Mouse (Mus musculus): ENCODE measurements around the gene Tbc1d13.
"Not testable (repeated sequence)": the region's sequence is repeated elsewhere in the genome, so short reads cannot be mapped to it uniquely, and the experiment has no call there.

The Tbc1d13 gene

DNA sequence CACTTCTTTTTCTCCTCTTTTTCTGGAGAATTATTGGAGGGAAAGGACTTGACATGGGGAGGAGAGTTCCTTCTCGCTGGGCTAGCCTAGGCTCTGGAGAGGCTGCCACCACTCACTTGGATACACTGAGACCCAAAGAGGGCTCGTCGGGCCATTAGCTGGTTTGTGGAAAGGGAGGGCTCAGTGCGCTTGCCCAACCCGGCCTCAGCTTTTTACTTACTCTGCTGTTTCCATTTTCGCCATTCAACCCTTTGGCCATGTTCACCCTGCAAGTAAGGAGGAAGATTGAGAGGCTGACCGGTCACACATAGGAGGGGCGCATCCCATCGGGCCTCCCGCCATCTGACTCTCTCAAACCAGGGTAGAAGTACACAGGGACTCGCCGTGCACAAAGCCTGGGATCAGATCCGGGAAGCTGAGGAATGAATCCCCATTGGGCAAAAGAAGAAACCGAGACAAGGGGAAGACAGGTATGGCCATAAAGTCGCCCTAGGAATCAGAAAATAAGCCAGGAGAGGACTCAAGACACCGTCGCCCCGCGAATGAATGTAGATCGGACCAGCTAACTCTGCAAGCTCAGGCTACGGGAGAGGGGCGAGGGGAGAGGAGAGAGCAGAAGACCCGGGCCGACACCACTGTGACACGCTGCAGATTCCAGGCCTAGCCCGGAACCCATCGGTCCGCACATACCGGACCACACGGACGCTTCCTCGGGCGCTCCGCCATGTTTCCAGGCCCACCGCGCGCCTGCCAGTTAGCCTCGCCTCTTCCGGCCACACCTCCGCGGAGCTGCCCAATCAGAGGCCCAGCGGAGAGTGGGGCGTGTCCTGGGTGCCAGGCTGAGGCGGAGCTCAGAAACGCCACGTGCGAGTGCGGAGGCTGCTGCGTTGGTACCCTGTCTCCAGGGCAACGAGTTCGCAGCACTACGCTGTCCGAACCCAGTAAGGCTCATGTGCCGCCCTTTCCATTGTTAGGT lies 44.4 kb downstream of the Tbc1d13 start, which contains the start of gene Spout1:
Spout1 (minus strand) TSS at position 760 of the 976 bp plus-strand sequence.
- peak; percentile 95 for DNase-seq (ENCODE audit: low read depth, low spot score)

DNA sequence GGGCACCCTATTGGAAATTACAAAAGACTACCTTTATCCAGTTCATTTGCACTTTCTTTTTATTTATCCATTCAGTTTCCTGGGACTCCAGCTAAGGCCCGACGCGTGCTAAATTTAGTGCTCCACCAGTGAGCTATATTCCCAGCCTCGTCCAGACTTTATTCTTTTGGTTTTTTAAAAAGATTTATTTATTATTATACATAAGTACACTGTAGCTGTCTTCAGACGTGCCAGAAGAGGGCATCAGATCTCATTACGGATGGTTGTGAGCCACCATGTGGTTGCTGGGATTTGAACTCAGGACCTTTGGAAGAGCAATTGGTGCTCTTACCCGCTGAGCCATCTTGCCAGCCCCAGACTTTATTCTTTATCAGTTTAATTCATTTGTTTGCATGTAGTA lies 45.2 kb downstream of the Tbc1d13 start:
- not testable (repeated sequence) for DNase-seq (ENCODE audit: low read depth, low spot score)

DNA sequence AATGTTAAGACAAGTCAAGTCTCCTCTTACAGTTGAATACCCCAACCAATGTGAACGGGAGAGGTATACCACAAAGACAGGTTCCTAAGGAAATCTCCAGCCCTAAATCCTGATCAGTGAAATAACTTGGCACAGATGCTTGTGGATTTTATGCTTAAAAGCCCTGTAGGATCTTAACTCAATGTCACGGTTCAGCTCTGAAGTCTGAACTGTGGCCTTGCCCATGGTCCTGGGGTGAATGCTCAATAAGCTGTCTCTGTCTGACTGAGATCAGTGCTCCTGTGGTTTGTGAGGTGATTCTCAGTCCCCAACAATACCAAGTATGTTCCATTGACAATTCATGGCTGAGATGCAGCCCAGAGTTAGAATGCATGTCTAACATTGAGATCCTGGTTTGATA lies 48.9 kb downstream of the Tbc1d13 start:
- no peak for DNase-seq (ENCODE audit: low read depth, low spot score)

DNA sequence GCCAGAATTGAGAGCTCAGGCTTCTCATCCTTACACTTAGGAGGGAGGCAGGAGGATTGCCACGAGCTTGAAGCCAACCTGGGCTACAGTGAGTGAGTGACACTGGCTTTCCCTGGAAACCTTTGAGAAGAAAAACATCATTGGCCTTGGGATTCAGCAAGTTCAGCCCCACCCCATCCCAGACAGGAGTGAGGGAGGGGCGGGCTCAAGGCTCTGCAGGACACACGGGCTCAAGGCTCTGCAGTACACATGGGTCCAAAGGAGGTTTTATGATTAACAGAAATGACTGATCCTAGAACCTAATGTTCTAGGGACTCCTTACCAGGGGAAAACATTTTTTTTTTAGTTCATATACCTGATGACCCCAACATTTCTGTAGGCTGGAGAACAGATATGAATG lies 50.2 kb downstream of the Tbc1d13 start:
- DNase-seq (ENCODE audit: low read depth, low spot score) = no peak

DNA sequence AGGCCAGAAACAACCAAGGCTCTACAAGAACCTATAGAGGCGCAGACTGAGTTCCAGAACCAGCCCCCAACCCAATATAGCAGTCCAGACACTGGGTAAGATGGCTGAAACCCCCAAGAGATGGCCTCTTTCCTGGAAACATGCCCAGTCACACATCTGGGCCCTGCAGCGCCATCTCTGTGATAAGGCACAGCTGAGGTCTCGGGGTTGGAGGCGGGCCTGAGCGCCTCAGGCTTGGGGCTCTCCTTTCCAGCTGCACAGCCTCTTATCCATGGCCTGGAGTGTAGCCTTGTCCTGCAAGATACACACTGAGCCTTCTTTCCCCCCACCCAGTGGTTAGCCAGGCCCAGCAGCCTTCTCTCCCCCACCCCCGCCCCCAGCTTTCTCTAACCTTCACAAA lies 51.7 kb downstream of the Tbc1d13 start:
- DNase-seq (ENCODE audit: low read depth, low spot score) = no peak

DNA sequence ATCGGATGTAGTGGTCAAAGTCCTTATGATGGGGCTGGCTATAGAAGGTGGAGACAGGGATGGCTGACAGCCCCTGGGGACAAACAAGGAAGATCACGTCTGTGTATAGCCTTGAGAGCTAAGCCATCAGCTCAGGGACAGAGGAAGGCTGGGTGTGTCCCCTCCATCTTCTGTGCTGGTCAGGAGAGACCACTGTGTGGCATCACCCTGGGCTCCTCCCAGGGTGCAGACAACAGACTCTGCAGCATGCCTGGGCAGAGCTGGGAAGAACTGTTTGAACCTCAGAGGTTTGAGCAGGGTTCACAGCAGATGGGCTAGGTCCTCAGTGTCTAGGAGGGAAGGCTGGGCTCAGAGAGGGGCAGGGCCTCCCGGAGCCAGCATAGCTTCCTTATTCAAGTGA lies 52.1 kb downstream of the Tbc1d13 start:
- DNase-seq (ENCODE audit: low read depth, low spot score) = no peak

DNA sequence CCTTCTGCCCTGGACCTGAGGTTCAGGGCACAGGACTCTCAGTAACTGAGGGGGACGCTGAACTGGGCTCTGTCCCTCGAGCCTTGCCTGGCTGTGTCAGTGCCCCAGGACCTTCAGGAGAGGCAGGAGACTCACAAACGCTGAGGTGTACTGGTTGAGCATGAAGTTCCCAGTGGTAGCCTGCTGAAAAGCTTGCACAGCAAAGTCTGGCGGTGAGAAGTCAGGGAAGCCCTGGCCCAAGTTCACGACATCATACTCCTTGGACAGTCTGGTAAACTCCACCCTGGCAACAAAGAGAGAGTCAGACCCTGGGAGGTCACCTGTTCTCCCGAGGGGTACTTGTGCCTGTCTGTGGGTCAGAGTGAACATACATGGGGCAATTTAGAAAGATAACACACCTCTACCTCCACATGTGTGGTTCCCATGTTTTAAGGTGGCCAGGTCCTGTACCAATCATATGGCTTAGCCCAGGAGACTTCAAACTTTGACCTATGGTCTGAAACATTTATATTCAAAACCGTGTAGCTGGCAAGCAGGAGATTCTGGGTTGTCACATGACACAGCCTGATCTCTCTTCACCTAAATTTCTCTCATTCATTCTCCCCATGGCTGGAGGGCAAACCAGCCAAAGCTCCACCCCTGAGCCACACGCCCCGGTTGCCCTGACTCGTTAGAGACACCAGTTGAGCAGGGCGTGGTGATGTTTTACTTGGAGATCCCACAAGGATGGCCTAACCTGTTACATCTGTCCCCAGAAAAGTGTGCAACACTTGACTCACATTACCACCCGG lies 58.4 kb downstream of the Tbc1d13 start:
- DNase-seq (ENCODE audit: low read depth, low spot score) = no peak

DNA sequence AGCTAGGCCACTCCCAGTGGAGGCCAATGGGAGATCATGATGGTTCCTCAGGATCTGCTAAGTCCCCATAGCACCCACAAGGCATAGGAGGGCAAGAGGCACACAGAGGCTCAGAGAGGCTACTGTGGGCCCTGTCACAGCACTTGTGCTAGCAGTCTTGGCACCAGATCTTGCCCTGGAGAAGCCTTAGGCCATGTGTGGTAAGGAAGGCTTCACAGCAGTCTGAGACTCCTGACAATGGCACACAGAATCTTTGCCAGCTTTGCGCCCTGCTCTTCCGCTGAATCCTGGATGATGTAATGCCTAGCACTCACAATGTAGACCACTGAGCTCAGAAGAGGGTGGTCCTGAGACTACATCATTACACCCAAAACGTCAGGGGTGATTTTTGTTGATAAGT lies 61.1 kb downstream of the Tbc1d13 start:
- DNase-seq (ENCODE audit: low read depth, low spot score) = no peak

DNA sequence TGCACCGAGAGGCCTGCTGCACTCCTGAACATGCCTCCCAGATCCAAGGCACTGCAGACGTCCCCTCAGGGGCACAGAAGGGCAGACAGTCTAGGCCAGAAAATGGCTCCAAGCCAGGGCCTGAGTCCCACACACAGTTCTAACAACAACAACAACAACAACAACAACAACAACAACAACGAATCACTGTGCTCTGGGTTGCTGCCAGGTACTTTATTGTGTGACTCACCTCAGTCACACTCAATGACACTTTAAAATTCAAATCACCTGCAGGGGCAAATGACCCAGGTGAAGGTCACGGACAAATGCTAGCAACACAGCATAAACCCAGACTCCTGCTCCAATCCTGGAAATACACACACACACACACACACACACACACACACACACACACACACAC lies 64.5 kb downstream of the Tbc1d13 start:
- no peak for DNase-seq (ENCODE audit: low read depth, low spot score)

DNA sequence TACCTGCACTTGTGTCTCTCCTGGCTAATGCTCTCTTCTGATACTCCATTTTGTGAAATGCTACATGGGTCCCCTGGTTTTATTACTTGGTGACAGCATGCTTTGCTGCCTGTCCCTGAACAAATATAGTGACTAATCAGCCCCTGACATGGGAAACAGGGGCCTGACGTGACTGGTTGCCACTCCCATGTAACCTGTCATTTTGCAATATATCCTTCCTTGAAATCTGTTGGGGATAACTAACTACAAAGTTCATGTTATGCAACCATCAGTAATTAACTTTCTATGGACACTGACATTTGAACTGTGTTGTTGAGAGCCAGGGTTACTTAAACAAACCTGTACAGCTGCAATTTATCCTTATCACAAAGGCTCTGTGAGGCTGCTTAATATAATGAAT lies 66.4 kb downstream of the Tbc1d13 start:
- DNase-seq (ENCODE audit: low read depth, low spot score) = no peak

DNA sequence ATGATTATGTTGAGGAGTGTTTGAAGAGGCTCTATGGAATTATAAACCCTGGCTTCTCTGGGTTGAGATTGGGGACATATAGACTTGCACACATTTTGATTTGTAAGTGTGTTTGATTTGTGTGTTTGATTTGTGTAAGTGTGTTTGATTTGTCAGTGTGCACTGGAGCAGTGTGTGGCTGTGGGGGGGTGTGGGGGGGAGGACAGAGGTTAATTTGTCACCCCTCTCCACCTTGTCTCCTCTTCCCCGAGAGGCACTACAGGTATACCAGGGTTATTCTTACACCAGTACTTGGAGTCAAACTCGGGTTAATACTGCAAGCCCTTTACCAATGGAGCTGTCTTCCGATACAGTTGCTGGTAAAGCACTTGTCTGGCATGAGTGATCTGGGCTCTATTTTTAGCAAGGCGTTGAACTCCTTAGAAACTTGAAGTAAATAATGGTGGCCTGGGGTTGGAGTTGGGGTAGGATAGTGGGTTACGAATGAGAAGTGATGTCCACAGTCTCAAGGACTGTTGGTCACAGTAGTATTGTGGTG lies 66.9 kb downstream of the Tbc1d13 start:
- DNase-seq (ENCODE audit: low read depth, low spot score) = no peak

Measured in telencephalon, adult 2 months (tissue).